Mouse (Mus musculus) erythroblast, embryonic 14.5 days (primary cell): Measurements from ENCODE around the gene Slfn4.
"Not testable (repeated sequence)": the region's sequence is repeated elsewhere in the genome, so short reads cannot be mapped to it uniquely, and the experiment has no call there.

Source experiments
- GATA1 ChIP-seq: IDR thresholded peaks from 2 replicates; pipeline ENCODE4 v1.6.1; 2012; ENCODE audit warnings: low read length, inconsistent platforms, mixed read lengths
- TAL1 ChIP-seq: IDR thresholded peaks from 3 replicates; pipeline ENCODE4 v1.6.1; 2012; ENCODE audit warnings: low read length, inconsistent platforms, mixed read lengths

DNA sequence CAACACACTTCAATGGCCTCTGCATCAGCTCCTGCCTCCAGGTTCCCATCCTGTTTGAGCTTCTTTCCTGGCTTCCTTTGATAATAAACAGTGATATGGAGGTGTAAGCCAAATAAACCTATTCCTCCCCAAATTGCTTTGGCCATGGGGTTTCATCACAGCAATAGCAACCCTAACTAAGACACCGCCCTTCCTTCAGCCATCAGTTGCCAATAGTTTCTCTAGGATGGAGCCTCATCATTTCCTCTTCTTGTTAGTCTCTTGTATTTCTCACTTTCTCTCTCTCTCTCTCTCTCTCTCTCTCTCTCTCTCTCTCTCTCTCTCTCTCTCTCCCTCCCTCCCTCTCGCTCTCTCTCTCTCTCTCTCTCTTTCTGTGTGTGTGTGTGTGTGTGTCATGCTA, 37.7 kb upstream of the Slfn4 start:
- TF ChIP-seq GATA1, TAL1: not testable (repeated sequence)
